Mouse (Mus musculus) thymus, adult 2 months (tissue): Measurements from ENCODE around the gene Ak5.

Experiments
- CTCF ChIP-seq: fragments of 200-500 bp; IDR thresholded peaks from 2 replicates; pipeline ENCODE4 v1.5.1; 2012; ENCODE audit warnings: mild to moderate bottlenecking, control low read depth, low read length, moderate library complexity, borderline replicate concordance; ENCODE audit not compliant: control insufficient read depth, poor library complexity, insufficient read depth; ENCODE audit errors: extremely low read depth
- POLR2A ChIP-seq: fragments of 200-500 bp; IDR thresholded peaks from 2 replicates; pipeline ENCODE4 v1.6.1; 2012; ENCODE audit warnings: mild to moderate bottlenecking, low read length, control low read depth, moderate library complexity; ENCODE audit not compliant: control insufficient read depth, poor library complexity, insufficient read depth; ENCODE audit errors: extremely low read depth

GRCm38 (mm10) chr3:152605849-152606248, 62.3 kb downstream of the Ak5 start:
- TF ChIP-seq CTCF (no peak), POLR2A (no peak)
